Mouse (Mus musculus): Measurements from ENCODE around the gene Sorbs1.

Gene Sorbs1

DNA sequence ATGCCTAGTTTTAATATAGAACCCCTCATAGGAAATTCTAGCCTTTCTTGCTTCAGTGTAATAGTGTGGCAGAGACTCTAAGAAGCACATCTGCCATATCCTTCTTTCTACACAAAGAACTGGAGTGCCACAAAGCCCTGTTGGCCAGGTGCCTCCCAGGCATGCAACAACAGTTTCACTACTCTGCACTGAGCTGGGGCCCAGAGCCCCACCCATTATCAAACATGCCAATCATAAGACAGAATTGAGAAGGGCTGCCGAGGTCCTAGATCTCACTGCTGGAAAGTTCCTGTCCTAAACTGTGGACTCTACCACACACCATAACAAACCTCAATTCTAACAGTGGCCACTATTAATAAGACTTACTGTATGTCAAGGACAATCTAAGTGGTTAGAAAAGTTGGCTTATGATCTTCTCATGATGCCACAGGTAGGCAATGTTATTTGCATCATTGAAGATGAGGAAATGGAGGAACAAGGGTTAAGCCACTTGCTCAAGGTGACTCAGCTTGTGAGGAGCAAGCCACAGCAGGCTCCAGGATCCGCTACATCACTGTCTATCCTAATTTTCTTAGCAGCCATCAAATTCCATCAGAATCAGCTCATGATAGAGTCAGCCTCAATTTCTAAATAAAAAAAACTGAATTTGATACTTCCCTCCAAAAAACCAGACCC lies 257.1 kb downstream of the Sorbs1 start:
- DNase-seq (ENCODE audit: low spot score) = peak; percentile 45

GRCm38 (mm10) chr19:40255561-40255960 lies 258.0 kb downstream of the Sorbs1 start:
- no peak for DNase-seq (ENCODE audit: low spot score)

GRCm38 (mm10) chr19:40254741-40255140 lies 258.8 kb downstream of the Sorbs1 start:
- no peak for DNase-seq (ENCODE audit: low spot score)

- DNase-seq (ENCODE audit: low spot score) = no peak
Measured at GRCm38 (mm10) chr19:40253768-40254167, 259.8 kb downstream of the Sorbs1 start.

DNA sequence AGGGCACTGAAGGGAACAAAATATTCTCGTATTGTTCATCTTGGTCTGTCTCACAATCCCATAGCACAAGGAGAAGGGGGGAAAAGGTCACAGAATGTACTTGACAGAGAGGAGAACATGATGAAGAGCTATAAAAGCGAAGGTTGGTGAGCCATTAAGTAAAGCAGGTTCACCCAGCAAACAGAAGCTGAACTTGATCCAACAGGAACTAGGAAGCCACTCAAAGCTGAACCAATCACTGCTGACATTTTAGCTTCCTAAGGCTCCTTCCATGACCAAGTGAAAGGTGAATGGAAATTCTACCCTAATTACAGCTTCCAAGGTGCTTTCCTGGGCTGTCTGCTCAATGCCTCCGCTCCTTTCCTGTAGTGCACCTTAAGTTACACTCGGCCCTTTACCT lies 262.5 kb downstream of the Sorbs1 start:
- DNase-seq (ENCODE audit: low spot score) = no peak

DNA sequence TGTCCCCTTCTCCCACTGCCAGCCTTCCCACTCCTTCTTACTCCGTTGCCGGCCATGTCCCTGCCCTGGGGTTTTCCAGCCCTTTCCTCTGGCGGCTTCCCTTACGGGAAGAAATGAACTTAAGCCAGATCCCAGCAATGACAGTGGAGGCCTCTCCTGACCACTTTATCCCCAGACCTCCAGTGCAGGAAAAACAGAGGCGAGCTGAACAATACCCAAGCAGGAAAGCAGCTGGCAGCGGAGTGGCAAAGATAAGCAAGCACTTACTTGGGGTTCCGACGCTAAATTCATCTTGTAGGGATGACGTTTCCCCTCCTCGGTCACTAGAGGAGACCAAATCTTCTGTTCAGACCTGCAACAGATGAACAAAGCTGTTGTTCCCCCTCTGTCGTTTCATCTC lies 264.2 kb downstream of the Sorbs1 start:
- no peak for DNase-seq (ENCODE audit: low spot score)

GRCm38 (mm10) chr19:40248476-40248875 lies 265.1 kb downstream of the Sorbs1 start:
- DNase-seq (ENCODE audit: low spot score) = no peak

DNA sequence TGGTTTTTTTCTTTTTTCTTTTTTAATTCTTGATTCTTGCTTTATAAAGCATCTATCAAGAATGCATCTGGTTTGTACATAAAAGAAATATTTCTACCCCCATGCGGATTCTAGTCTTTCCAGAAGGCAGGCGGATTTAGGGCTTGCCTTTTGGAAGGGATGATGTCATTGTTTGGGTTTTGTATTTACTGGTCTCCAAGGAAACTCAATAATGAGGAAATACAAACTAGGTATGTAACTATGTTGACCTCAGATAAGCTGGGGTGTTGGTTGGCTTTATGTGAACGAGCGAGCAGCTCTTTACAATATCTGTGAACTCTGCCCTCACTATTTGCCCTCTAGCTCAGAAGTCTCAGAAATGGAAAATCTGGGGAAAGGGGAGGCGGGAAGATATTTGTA lies 266.3 kb downstream of the Sorbs1 start:
- no peak for DNase-seq (ENCODE audit: low spot score)

- DNase-seq (ENCODE audit: low spot score) = no peak
Measured at GRCm38 (mm10) chr19:40246646-40247267, 266.8 kb downstream of the Sorbs1 start.
